Mouse (Mus musculus) stomach, postnatal 0 days (tissue): ENCODE results near the gene Pvr.

Experiments
- CTCF ChIP-seq: IDR thresholded peaks from 2 replicates; pipeline ENCODE4 v1.5.1; 2016; ENCODE audit warnings: antibody characterized with exemption, low read depth, mild to moderate bottlenecking, moderate library complexity
- EP300 ChIP-seq: optimal IDR thresholded peaks from 2 replicates; pipeline ENCODE3; 2016; ENCODE audit warnings: antibody characterized with exemption

DNA sequence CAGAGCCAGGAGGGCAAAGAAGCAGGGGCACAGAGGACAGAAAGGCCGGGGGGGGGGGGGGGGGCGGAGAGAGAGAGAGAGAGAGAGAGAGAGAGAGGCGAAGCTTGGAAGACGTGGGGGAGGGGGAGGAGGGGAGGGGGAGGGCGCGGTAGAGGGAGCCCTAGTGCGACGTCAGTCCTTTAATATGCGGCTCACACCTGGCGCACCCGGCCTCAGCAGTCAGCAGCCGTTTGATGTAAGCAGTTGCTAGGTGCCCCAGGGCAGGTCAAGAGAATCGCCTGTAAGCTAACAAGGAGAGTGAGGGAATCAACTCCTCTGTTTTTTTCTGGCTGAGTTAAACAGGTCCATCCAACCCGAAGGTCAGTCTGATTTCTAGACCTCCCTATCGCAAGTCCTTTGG is 2.8 kb upstream of the Pvr start:
- TF ChIP-seq CTCF (no peak), EP300 (no peak)
